ENCODE assay signal across 12 mouse cellular contexts in the genomic region with DNA sequence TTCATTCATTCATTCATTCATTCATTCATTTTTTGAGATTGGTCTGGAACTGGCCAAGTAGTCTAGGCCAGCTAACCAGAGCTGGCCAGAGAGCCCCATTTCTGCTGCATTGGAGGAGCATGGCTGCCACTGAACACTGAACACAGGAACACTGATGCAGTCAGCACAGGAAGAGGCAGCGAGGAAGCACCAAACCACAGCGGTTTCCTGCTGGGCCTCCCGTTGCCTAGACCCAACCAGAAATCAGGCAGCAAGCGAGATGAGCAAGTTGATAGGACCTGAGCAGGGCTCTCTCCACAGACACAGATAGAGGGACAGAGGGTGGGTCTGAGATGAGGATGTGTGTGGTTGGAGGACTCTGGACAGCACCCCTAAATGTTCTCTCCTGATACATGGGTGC. TPM values are rescaled to one million over a fixed set of nuclear protein-coding genes. Genes with fewer than 3 reads are reported as not detected.
DNase-seq lines count a peak whose midpoint lies in the region; ATAC-seq and TF ChIP-seq lines count a peak whose summit lies in the region.
"Had no signal": no experiment of that assay in that cellular context is flagged by ENCODE, and none has a peak within 500 bp of the region (broad histone marks: within the 10 kb centered on the region; RNA-seq: fewer than 3 reads in every experiment).

No protein-coding gene starts in this region.

- H3K27me3 ChIP-seq in midbrain, embryonic 15.5 days (replicated peaks), result no peaks in the 10 kb centered on the region
- no peaks in the 10 kb centered on the region for H3K27me3 ChIP-seq in hindbrain, postnatal 0 days (ENCODE audit: insufficient read depth, low read length)
- H3K27me3 ChIP-seq: neural tube, embryonic 13.5 days had no signal

- no peak overlapping the region for H3K4me2 ChIP-seq in midbrain, embryonic 15.5 days
- H3K4me2 ChIP-seq in hindbrain, postnatal 0 days (ENCODE audit: low read depth, low read length), result no peak overlapping the region
- H3K4me2 ChIP-seq: heart, embryonic 12.5 days; neural tube, embryonic 13.5 days had no signal

- no peak overlapping the region for H3K27ac ChIP-seq in midbrain, embryonic 15.5 days
- no peak overlapping the region for H3K27ac ChIP-seq in hindbrain, postnatal 0 days
- H3K27ac ChIP-seq: neural tube, embryonic 13.5 days had no signal

- no peaks in the 10 kb centered on the region for H3K4me1 ChIP-seq in midbrain, embryonic 15.5 days
- no peaks in the 10 kb centered on the region for H3K4me1 ChIP-seq in hindbrain, postnatal 0 days (ENCODE audit: insufficient read depth, low read length)
- H3K4me1 ChIP-seq: neural tube, embryonic 13.5 days had no signal

- TF ChIP-seq CTCF in hindbrain, postnatal 0 days (IDR thresholded peaks at IDR 0.05; ENCODE audit: low read depth), result no peak

- no peak overlapping the region for H3K4me3 ChIP-seq in midbrain, embryonic 15.5 days
- H3K4me3 ChIP-seq in hindbrain, postnatal 0 days (ENCODE audit: low read length), result no peak overlapping the region
- H3K4me3 ChIP-seq: heart, embryonic 12.5 days; neural tube, embryonic 13.5 days had no signal

- 89% methylated on average over 4 of the region's 4 CpGs for WGBS in midbrain, embryonic 15.5 days
- 93% methylated on average over 4 of the region's 4 CpGs for WGBS in hindbrain, postnatal 0 days

- ATAC-seq in midbrain, embryonic 15.5 days (replicated peaks), result no peak
- no peak for ATAC-seq in hindbrain, postnatal 0 days
- ATAC-seq: forebrain, postnatal 0 days; intestine, postnatal 0 days had no signal

- H3K9ac ChIP-seq in midbrain, embryonic 15.5 days, result no peak overlapping the region
- no peak overlapping the region for H3K9ac ChIP-seq in hindbrain, postnatal 0 days (replicated peaks; ENCODE audit: low read length)
- H3K9ac ChIP-seq: forebrain, postnatal 0 days; heart, embryonic 12.5 days; neural tube, embryonic 13.5 days had no signal

- DNase-seq in adrenal gland, postnatal 14 days, result peak; percentile 22
- no peak for DNase-seq in adrenal gland, adult 2 months
- DNase-seq in MEL-GATA-1-ER (ENCODE audit: extremely low read depth, low read depth), result peak; percentile 44
- peak; percentile 22 for DNase-seq in lung, postnatal 36 days
- DNase-seq in spleen, postnatal 36 days (ENCODE audit: low spot score in 2 of 2), result peak; percentile 67 to 70
- DNase-seq in layer of hippocampus, postnatal 10 days (ENCODE audit: low spot score in 2 of 2), result no peak
- DNase-seq in hindbrain, postnatal 0 days (ENCODE audit: low spot score), result no peak
- DNase-seq: forebrain, postnatal 0 days had no signal

- H3K9me3 ChIP-seq in midbrain, embryonic 15.5 days, result no peaks in the 10 kb centered on the region
- no peaks in the 10 kb centered on the region; the same call in 1 of the 2 replicates for H3K9me3 ChIP-seq in hindbrain, postnatal 0 days (ENCODE audit: low read length)

- no peaks in the 10 kb centered on the region for H3K36me3 ChIP-seq in midbrain, embryonic 15.5 days (replicated peaks)
- H3K36me3 ChIP-seq in hindbrain, postnatal 0 days (ENCODE audit: insufficient read depth, low read length), result no peaks in the 10 kb centered on the region
- H3K36me3 ChIP-seq: heart, embryonic 12.5 days; neural tube, embryonic 13.5 days had no signal

RNA-seq across cellular contexts. Expression of gene Scn10a, which starts 24.8 kb away (rescaled TPM):
- not detected in 2 replicates for total RNA-seq in adrenal gland, postnatal 14 days (2021)
- total RNA-seq in adrenal gland, adult 2 months (2021), result not detected
- not detected in 2 replicates for polyA plus RNA-seq in adrenal gland, adult 2 months (2012; rRNA removed)
- not detected for total RNA-seq in layer of hippocampus, postnatal 10 days (2021)
- polyA plus RNA-seq in midbrain, embryonic 15.5 days (2015; fragmentation: Nextera tagmentation; extraction: Ambion mirVana), result 0.03 TPM in 1 of 2 replicates, not detected in the other
- total RNA-seq in hindbrain, postnatal 0 days (2014; rRNA removed), result 0.05 and 0.18 TPM in 2 replicates
- polyA plus RNA-seq in hindbrain, postnatal 0 days (2015; fragmentation: Nextera tagmentation; extraction: Ambion mirVana), result 0.03 TPM in 1 of 2 replicates, not detected in the other
- polyA plus RNA-seq: intestine, postnatal 0 days had no signal

Comparison
In these comparisons a context has a peak if more than half of its experiments do, and no peak if none do; other contexts are left out.
1. DNase-seq: peak in adrenal gland, postnatal 14 days (single experiment), MEL-GATA-1-ER (single experiment), lung, postnatal 36 days (single experiment) and spleen, postnatal 36 days (2 of 2); none in adrenal gland, adult 2 months (single experiment), layer of hippocampus, postnatal 10 days (0 of 2) and hindbrain, postnatal 0 days (single experiment).